Mouse (Mus musculus) MEL (cell line): ENCODE measurements at regions not wholly inside any gene's neighbourhood (a gene's known extent, or its start where the extent isn't known, plus 50 kb on each side); places are given as distances from the start of the nearest gene placed in this dataset.

Source experiments
- DNase-seq: peaks from one replicate; pipeline ENCODE4 v3.0.0; 2011; ENCODE audit warnings: low read depth, low spot score
- H3K27ac ChIP-seq: 2 replicates; pipeline ENCODE4 v1.5.1; 2012; ENCODE audit warnings: low read depth, mild to moderate bottlenecking, control low read depth, low read length, moderate library complexity; ENCODE audit not compliant: control insufficient read depth
- H3K27me3 ChIP-seq, 2 experiments: fragments of 150-350 bp in 1 of 2; sonication (generic) in 1 of 2; 2 replicates each; pipeline ENCODE4 v1.6.1; 2012; ENCODE audit warnings: low read length in 2 of 2, mild to moderate bottlenecking in 2 of 2, improper control_type of control experiment in 1 of 2, moderate library complexity in 1 of 2; ENCODE audit not compliant: insufficient read depth in 2 of 2, control insufficient read depth in 1 of 2
- H3K36me3 ChIP-seq, 2 experiments: 2 replicates each; pipeline ENCODE4 v1.6.1; 2012 to 2014; ENCODE audit warnings: low read length in 2 of 2, improper control_type of control experiment in 1 of 2, inconsistent platforms in 1 of 2, mild to moderate bottlenecking in 1 of 2; ENCODE audit not compliant: insufficient read depth in 2 of 2, control insufficient read depth in 1 of 2
- H3K4me1 ChIP-seq, 2 experiments: fragments of 150-350 bp in 1 of 2; sonication (generic) in 1 of 2; 2 replicates each; pipeline ENCODE4 v1.6.1; 2012; ENCODE audit warnings: low read length in 2 of 2, improper control_type of control experiment in 1 of 2, mild to moderate bottlenecking in 1 of 2; ENCODE audit not compliant: insufficient read depth in 2 of 2, control insufficient read depth in 1 of 2
- H3K4me3 ChIP-seq, 2 experiments: fragments of 150-350 bp in 1 of 2; sonication (generic) in 1 of 2; 2 replicates each; pipeline ENCODE4 v1.5.1; 2012; ENCODE audit warnings: low read depth in 2 of 2, low read length in 2 of 2, mild to moderate bottlenecking in 2 of 2, moderate library complexity in 2 of 2, control low read depth in 1 of 2, improper control_type of control experiment in 1 of 2; ENCODE audit not compliant: control insufficient read depth in 1 of 2, insufficient read depth in 1 of 2
- H3K79me2 ChIP-seq: 2 replicates; pipeline ENCODE4 v1.6.1; 2012; ENCODE audit warnings: mild to moderate bottlenecking, low read length, moderate library complexity; ENCODE audit not compliant: control insufficient read depth, poor library complexity, insufficient read depth
- H3K9ac ChIP-seq: 2 replicates; pipeline ENCODE4 v1.6.1; 2012; ENCODE audit warnings: low read depth, mild to moderate bottlenecking, control low read depth, low read length, moderate library complexity; ENCODE audit not compliant: control insufficient read depth, poor library complexity, severe bottlenecking
- H3K9me3 ChIP-seq: fragments of 150-350 bp; sonication (generic); replicated peaks from 2 replicates; pipeline ENCODE4 v1.6.1; 2012; ENCODE audit warnings: mild to moderate bottlenecking, low read length, improper control_type of control experiment, moderate library complexity; ENCODE audit not compliant: insufficient read depth
- CHD1 ChIP-seq: IDR thresholded peaks from 2 replicates; pipeline ENCODE4 v1.6.1; 2012; ENCODE audit warnings: low read depth, mild to moderate bottlenecking, inconsistent platforms, low read length, improper control_type of control experiment
- EP300 ChIP-seq, 2 experiments: IDR thresholded peaks; 2 replicates each; pipeline ENCODE4 v1.6.1; 2011; ENCODE audit warnings: improper control_type of control experiment in 2 of 2, low read length in 2 of 2, low read depth in 1 of 2, mild to moderate bottlenecking in 1 of 2
- ETS1 ChIP-seq: IDR thresholded peaks from 2 replicates; pipeline ENCODE4 v1.6.1; 2012; ENCODE audit warnings: low read depth, mild to moderate bottlenecking, inconsistent platforms, low read length, improper control_type of control experiment, moderate library complexity
- GABPA ChIP-seq: IDR thresholded peaks from 2 replicates; pipeline ENCODE4 v1.6.1; 2012; ENCODE audit warnings: low read depth, mild to moderate bottlenecking, inconsistent platforms, low read length, improper control_type of control experiment, moderate library complexity
- HCFC1 ChIP-seq: IDR thresholded peaks from 2 replicates; pipeline ENCODE4 v1.6.1; 2012; ENCODE audit warnings: low read depth, mild to moderate bottlenecking, inconsistent platforms, low read length, improper control_type of control experiment, moderate library complexity
- JUND ChIP-seq: IDR thresholded peaks from 2 replicates; pipeline ENCODE4 v1.6.1; 2011; ENCODE audit warnings: low read depth, mild to moderate bottlenecking, improper control_type of control experiment, low read length
- KAT2A ChIP-seq: conservative IDR thresholded peaks from 2 replicates; pipeline ENCODE4 v1.6.1; 2012; ENCODE audit warnings: low read depth, low read length, improper control_type of control experiment, inconsistent platforms
- MAX ChIP-seq: IDR thresholded peaks from 2 replicates; pipeline ENCODE4 v1.6.1; 2011; ENCODE audit warnings: low read length, improper control_type of control experiment
- MXI1 ChIP-seq: IDR thresholded peaks from 2 replicates; pipeline ENCODE4 v1.6.1; 2011; ENCODE audit warnings: mild to moderate bottlenecking, low read depth, low read length, improper control_type of control experiment
- POLR2A ChIP-seq, 2 experiments: IDR thresholded peaks; 2 replicates each; pipeline ENCODE4 v1.6.1; 2011 to 2012; ENCODE audit warnings: low read length in 2 of 2, mild to moderate bottlenecking in 2 of 2, control low read depth in 1 of 2, improper control_type of control experiment in 1 of 2, low read depth in 1 of 2, moderate library complexity in 1 of 2; ENCODE audit not compliant: control insufficient read depth in 1 of 2, insufficient read depth in 1 of 2, poor library complexity in 1 of 2
- SMC3 ChIP-seq: IDR thresholded peaks from 2 replicates; pipeline ENCODE4 v1.6.1; 2011; ENCODE audit warnings: low read depth, low read length, improper control_type of control experiment
- TAL1 ChIP-seq: IDR thresholded peaks from 2 replicates; pipeline ENCODE4 v1.6.1; 2012; ENCODE audit warnings: mild to moderate bottlenecking, inconsistent platforms, low read length, moderate library complexity, mixed read lengths
- ZC3H11A ChIP-seq: IDR thresholded peaks from 2 replicates; pipeline ENCODE4 v1.6.1; 2012; ENCODE audit warnings: low read depth, mild to moderate bottlenecking, inconsistent platforms, low read length, improper control_type of control experiment

DNA sequence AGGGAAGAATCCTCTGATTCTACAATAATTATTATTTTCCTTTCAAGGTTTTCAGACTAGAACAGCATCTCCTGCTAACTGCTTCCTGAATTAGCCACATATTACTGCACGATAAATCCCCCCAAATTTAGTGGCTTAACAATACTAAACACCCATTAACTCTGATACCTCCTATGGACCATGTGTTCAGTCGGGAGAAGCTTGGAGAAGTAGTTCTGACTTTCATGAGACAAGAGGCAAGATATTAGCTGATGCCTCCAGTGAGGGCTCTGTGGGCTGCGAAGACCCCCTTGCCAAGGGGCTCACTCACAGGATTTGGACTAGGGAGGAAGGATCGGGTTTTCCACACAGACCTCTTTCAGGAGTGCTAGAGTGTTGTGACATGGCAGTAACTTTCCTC lies 95.4 kb upstream of the Jade1 start:
- no peak for DNase-seq
- Histone ChIP-seq H3K27ac (no peak overlapping the region), H3K9me3 (no peaks in the 10 kb centered on the region), H3K27me3 (no peaks in the 10 kb centered on the region), H3K79me2 (no peaks in the 10 kb centered on the region), H3K9ac (no peak overlapping the region), H3K4me1 (no peaks in the 10 kb centered on the region), H3K36me3 (no peaks in the 10 kb centered on the region), H3K4me3 (no peak overlapping the region)
- no peak for TF ChIP-seq ZC3H11A
- TF ChIP-seq MAX, result no peak
- no peak for TF ChIP-seq JUND
- TF ChIP-seq POLR2A (IDR thresholded peaks at IDR 0.05; ENCODE audit: control insufficient read depth in 1 of 2, insufficient read depth in 1 of 2, low read depth in 1 of 2, low read length in 2 of 2, poor library complexity in 1 of 2), result no peak
- no peak for TF ChIP-seq SMC3

DNA sequence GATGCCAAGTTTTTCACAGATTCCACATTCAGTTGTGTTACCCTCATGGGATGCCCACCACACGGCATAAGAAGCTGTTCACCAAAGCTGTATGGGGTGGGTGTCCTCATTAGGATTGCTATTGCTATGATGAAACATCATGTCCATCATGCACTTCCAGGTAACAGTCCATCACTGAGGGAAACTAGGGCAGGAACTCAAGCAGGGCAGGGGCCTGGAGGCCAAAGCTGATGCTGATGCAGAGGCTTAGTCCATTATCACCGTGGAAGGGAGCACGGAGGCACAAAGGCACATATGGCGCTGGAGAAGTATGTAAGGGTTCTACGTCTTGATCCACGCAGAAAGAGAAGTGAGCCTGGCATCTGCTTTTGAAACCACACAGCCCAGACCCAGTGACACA lies 97.4 kb upstream of the Jade1 start:
- H3K4me3 ChIP-seq, result no peak overlapping the region
- H3K4me1 ChIP-seq, result no peaks in the 10 kb centered on the region
- no peak for DNase-seq
- no peak overlapping the region for H3K9ac ChIP-seq
- no peak overlapping the region for H3K27ac ChIP-seq
- no peaks in the 10 kb centered on the region for H3K36me3 ChIP-seq
- H3K9me3 ChIP-seq, result no peaks in the 10 kb centered on the region
- no peaks in the 10 kb centered on the region for H3K27me3 ChIP-seq
- TF ChIP-seq HCFC1 (no peak), SMC3 (no peak)
- no peaks in the 10 kb centered on the region for H3K79me2 ChIP-seq

DNA sequence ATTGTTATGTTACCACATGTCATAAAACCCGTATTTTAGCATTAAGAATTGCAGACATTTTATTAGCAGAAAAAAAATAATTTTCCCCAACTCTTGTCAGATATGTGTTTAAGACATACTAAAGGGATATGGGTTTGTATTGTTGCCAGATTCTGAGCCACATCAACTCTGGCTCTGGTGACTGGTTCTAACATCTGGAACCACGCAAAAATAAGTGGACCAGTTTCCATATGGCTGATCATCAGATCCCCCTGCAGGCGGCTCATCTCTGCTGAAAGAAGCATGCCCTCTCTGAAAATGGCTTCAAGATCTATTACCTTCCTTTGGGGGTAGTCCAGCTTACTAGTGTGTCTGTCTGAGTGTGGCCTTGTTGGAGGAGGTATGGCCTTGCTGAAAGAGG lies 102.0 kb upstream of the Jade1 start:
- no peaks in the 10 kb centered on the region for H3K4me1 ChIP-seq
- H3K9ac ChIP-seq, result no peak overlapping the region
- no peaks in the 10 kb centered on the region for H3K27me3 ChIP-seq
- no peak overlapping the region for H3K27ac ChIP-seq
- no peak for TF ChIP-seq GABPA
- no peak for TF ChIP-seq CHD1
- TF ChIP-seq ZC3H11A, result no peak
- no peak for TF ChIP-seq TAL1
- TF ChIP-seq ETS1, result no peak
- H3K79me2 ChIP-seq, result no peaks in the 10 kb centered on the region
- DNase-seq, result no peak
- no peaks in the 10 kb centered on the region for H3K36me3 ChIP-seq
- no peak overlapping the region for H3K4me3 ChIP-seq
- no peaks in the 10 kb centered on the region for H3K9me3 ChIP-seq

GRCm38 (mm10) chr3:41452716-41453090 lies 102.8 kb upstream of the Jade1 start:
- Histone ChIP-seq H3K36me3 (no peaks in the 10 kb centered on the region), H3K9ac (no peak overlapping the region), H3K4me3 (no peak overlapping the region), H3K27ac (no peak overlapping the region), H3K9me3 (no peaks in the 10 kb centered on the region), H3K79me2 (no peaks in the 10 kb centered on the region), H3K27me3 (no peaks in the 10 kb centered on the region), H3K4me1 (no peaks in the 10 kb centered on the region)
- TF ChIP-seq KAT2A (no peak), EP300 (IDR thresholded peaks at IDR 0.05; ENCODE audit: low read depth in 1 of 2, low read length in 2 of 2) (no peak), MXI1 (no peak)
- DNase-seq, result no peak
